33 mouse cellular contexts compared by ENCODE assay signal in genomic region chr5:110550189-110550588, GRCm38 (mm10). TPM values are rescaled to one million over a fixed set of nuclear protein-coding genes. Genes with fewer than 3 reads are reported as not detected.
"Had no signal": no experiment of that assay in that cellular context is flagged by ENCODE, and none has a peak within 500 bp of the region (broad histone marks: within the 10 kb centered on the region; RNA-seq: fewer than 3 reads in every experiment).

No protein-coding gene starts in this region.

- DNase-seq: left cerebral cortex, postnatal 4 days; liver; liver, embryonic 13.5 days; liver, postnatal 0 days; lung, adult 18-20 months; lung, adult 2 months; lung, embryonic 14.5 days; lung, postnatal 10 days; lung, postnatal 14 days; lung, postnatal 36 days; lung, postnatal 4 days; midbrain, embryonic 14.5 days had no signal

- H3K4me2 ChIP-seq: limb, embryonic 12.5 days; limb, embryonic 13.5 days; limb, embryonic 15.5 days; liver, embryonic 11.5 days; liver, embryonic 12.5 days; liver, embryonic 13.5 days; liver, embryonic 15.5 days; lung, embryonic 14.5 days; lung, embryonic 15.5 days; midbrain, embryonic 11.5 days; midbrain, embryonic 12.5 days; midbrain, embryonic 13.5 days; midbrain, embryonic 15.5 days had no signal

- H3K9me3 ChIP-seq: limb, embryonic 10.5 days; limb, embryonic 12.5 days; limb, embryonic 13.5 days; limb, embryonic 15.5 days; liver, embryonic 12.5 days; liver, embryonic 13.5 days; liver, embryonic 15.5 days; lung, embryonic 15.5 days; midbrain, embryonic 10.5 days; midbrain, embryonic 12.5 days; midbrain, embryonic 13.5 days; midbrain, embryonic 15.5 days had no signal

- H3K4me3 ChIP-seq: limb, embryonic 10.5 days; limb, embryonic 12.5 days; limb, embryonic 13.5 days; limb, embryonic 15.5 days; liver, embryonic 12.5 days; liver, embryonic 13.5 days; liver, embryonic 15.5 days; lung, embryonic 15.5 days; megakaryocyte, embryonic 14.5 days; midbrain, embryonic 10.5 days; midbrain, embryonic 12.5 days; midbrain, embryonic 13.5 days; midbrain, embryonic 15.5 days; myocyte had no signal

- ATAC-seq: liver, embryonic 12.5 days; liver, postnatal 0 days; lung, postnatal 0 days; midbrain, embryonic 13.5 days; midbrain, embryonic 15.5 days; midbrain, embryonic 16.5 days had no signal

- H3K36me3 ChIP-seq: limb, embryonic 10.5 days; limb, embryonic 12.5 days; limb, embryonic 13.5 days; limb, embryonic 15.5 days; liver, embryonic 12.5 days; liver, embryonic 13.5 days; liver, embryonic 15.5 days; lung, embryonic 15.5 days; midbrain, embryonic 10.5 days; midbrain, embryonic 12.5 days; midbrain, embryonic 13.5 days; midbrain, embryonic 15.5 days had no signal

- H3K4me1 ChIP-seq: limb, embryonic 10.5 days; limb, embryonic 12.5 days; limb, embryonic 13.5 days; limb, embryonic 15.5 days; liver, embryonic 12.5 days; liver, embryonic 13.5 days; liver, embryonic 15.5 days; lung, embryonic 15.5 days; midbrain, embryonic 12.5 days had no signal

- H3K27ac ChIP-seq: limb, embryonic 10.5 days; limb, embryonic 12.5 days; limb, embryonic 13.5 days; limb, embryonic 15.5 days; liver, embryonic 12.5 days; liver, embryonic 13.5 days; liver, embryonic 14.5 days; liver, embryonic 15.5 days; lung, embryonic 15.5 days; macrophage; midbrain, embryonic 10.5 days; midbrain, embryonic 12.5 days; midbrain, embryonic 13.5 days; midbrain, embryonic 15.5 days had no signal

- H3K9ac ChIP-seq: limb, embryonic 12.5 days; limb, embryonic 13.5 days; limb, embryonic 15.5 days; liver, embryonic 12.5 days; liver, embryonic 13.5 days; liver, embryonic 14.5 days; liver, embryonic 15.5 days; liver, postnatal 0 days; lung, embryonic 14.5 days; lung, embryonic 15.5 days; midbrain, embryonic 12.5 days; midbrain, embryonic 13.5 days; midbrain, embryonic 15.5 days had no signal

RNA-seq across cellular contexts. Expression of gene Galnt9, which starts 6.0 kb away (rescaled TPM):
- total RNA-seq: liver, adult 2 months had no signal
- polyA plus RNA-seq: limb, embryonic 10.5 days; limb, embryonic 11.5 days; liver, embryonic 12.5 days; liver, embryonic 13.5 days; lung, embryonic 14.5 days had no signal
